Mouse (Mus musculus): ENCODE results near the gene Zdhhc14.

GRCm38 (mm10) chr17:5494832-5495231 lies 2.5 kb downstream of the Zdhhc14 start:
- TF ChIP-seq CTCF (IDR thresholded peaks at IDR 0.05; ENCODE audit: control insufficient read depth, insufficient read depth, insufficient read length) (no peak), USF1 (IDR thresholded peaks at IDR 0.05; ENCODE audit: low read depth) (no peak), MYOD1 (IDR thresholded peaks at IDR 0.05; ENCODE audit: control insufficient read depth, insufficient read length, low read depth) (no peak), MAX (IDR thresholded peaks at IDR 0.05) (no peak), MYOG (IDR thresholded peaks at IDR 0.05; ENCODE audit: control insufficient read depth, extremely low read depth, insufficient read length) (no peak)

Data from C2C12 (cell line).